Mouse (Mus musculus) lung, postnatal 0 days (tissue): ENCODE measurements around the gene Prrt1. TPM values are rescaled to one million over a fixed set of nuclear protein-coding genes. Genes with fewer than 3 reads are reported as not detected.

Experiments used
- ATAC-seq: fragments of 200-750 bp; cut with Nextera tagmentation; 2 replicates; pipeline ENCODE4 v1.8.0; 2017; ENCODE audit warnings: moderate library complexity
- DNase-seq: peaks from one replicate; pipeline ENCODE4 v3.0.0-alpha.2; 2016; ENCODE audit warnings: low spot score
- H3K27ac ChIP-seq: fragments of 300-500 bp; sonication (generic); 2 replicates; pipeline ENCODE4 v1.5.1; 2014; ENCODE audit warnings: antibody characterized with exemption, mild to moderate bottlenecking, low read length, mixed read lengths
- H3K27me3 ChIP-seq: fragments of 300-500 bp; sonication (generic); replicated peaks from 2 replicates; pipeline ENCODE4 v1.6.1; 2014; ENCODE audit warnings: low read length, mixed read lengths; ENCODE audit not compliant: insufficient read depth
- H3K36me3 ChIP-seq: fragments of 300-500 bp; sonication (generic); 2 replicates; pipeline ENCODE4 v1.6.1; 2014; ENCODE audit warnings: low read length, mixed read lengths; ENCODE audit not compliant: insufficient read depth
- H3K4me1 ChIP-seq: fragments of 300-500 bp; sonication (generic); 2 replicates; pipeline ENCODE4 v1.6.1; 2014; ENCODE audit warnings: antibody characterized with exemption, low read depth, low read length, mixed read lengths; ENCODE audit not compliant: insufficient read depth
- H3K4me2 ChIP-seq: fragments of 300-500 bp; sonication (generic); replicated peaks from 2 replicates; pipeline ENCODE4 v1.6.1; 2014; ENCODE audit warnings: low read depth, mild to moderate bottlenecking, low read length, moderate library complexity, mixed read lengths
- H3K4me3 ChIP-seq: fragments of 300-500 bp; sonication (generic); 2 replicates; pipeline ENCODE4 v1.5.1; 2014; ENCODE audit warnings: low read depth, low read length
- H3K9ac ChIP-seq: fragments of 300-500 bp; sonication (generic); replicated peaks from 2 replicates; pipeline ENCODE4 v1.6.1; 2014; ENCODE audit warnings: low read depth, mild to moderate bottlenecking
- H3K9me3 ChIP-seq: fragments of 300-500 bp; sonication (generic); 2 replicates; pipeline ENCODE4 v1.6.1; 2016; ENCODE audit warnings: low read length, mixed read lengths
- CTCF ChIP-seq: IDR thresholded peaks from 2 replicates; pipeline ENCODE4 v1.5.1; 2016; ENCODE audit warnings: antibody characterized with exemption, mild to moderate bottlenecking
- EP300 ChIP-seq: IDR thresholded peaks from 2 replicates; pipeline ENCODE4 v1.6.1; 2016; ENCODE audit warnings: antibody characterized with exemption, mild to moderate bottlenecking, control low read depth
- WGBS: fragments of 180-500 bp; shearing (Covaris S2); extraction: QIAGEN DNeasy Blood & Tissue Kit; methylation state at CpG from one replicate; pipeline ENCODE4 v1.1.7; 2014; 5-methylcytosine and 5-hydroxymethylcytosine counted together
- polyA plus RNA-seq: library from polyadenylated mRNA; unstranded; fragments of >200 nt; fragmentation: Nextera tagmentation; extraction: Ambion mirVana; gene quantifications from 2 replicates; pipeline ENCODE4 v1.2.1, GENCODE M21; 2015

The Prrt1 gene
- polyA plus RNA-seq, 1 experiment from 2014 or later = 0.29 TPM

DNA sequence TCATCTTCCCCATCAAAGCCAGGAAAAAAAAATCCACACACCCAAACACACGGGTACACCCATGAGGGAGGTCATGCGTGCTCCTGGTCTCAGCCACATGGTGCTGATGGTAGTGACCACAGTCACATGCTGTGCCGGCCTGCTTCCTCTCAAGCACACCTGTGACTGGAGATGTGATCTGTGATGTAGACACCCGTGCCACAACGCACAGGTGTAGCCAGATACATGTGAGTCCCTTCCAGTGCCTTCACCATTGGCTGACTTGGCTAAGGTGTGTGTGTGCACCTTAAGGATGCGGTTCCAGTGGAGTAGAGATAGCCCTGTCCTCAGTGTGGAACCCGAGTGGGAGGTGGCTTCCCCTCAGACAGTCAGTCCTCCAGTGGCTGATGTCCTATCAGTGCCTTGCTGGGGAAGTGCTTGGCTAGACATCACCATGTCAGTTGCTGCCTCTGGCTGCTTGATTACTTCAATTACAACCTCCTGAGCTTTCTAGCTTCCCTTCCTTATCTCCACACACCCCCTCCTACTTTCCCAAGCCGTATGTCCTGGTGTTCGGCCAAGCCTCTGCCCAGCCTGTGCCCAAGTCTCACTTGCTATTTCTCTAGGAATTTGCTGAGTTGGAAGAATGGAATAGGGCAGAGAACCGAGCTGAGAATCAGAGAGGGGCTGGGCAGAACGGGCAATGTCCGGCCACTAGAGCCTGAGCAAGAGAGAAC, 30.0 kb downstream of the Prrt1 start:
- no peak overlapping the region for H3K4me3 ChIP-seq
- no peak for TF ChIP-seq CTCF
- TF ChIP-seq EP300 = no peak
- H3K4me1 ChIP-seq = peaks cover 17% of the 10 kb centered on the region
- no peaks in the 10 kb centered on the region for H3K9me3 ChIP-seq
- WGBS = 53% methylated on average over 12 of the region's 12 CpGs
- no peaks in the 10 kb centered on the region for H3K36me3 ChIP-seq
- no peak for DNase-seq
- H3K27ac ChIP-seq = no peak overlapping the region
- H3K27me3 ChIP-seq = peaks cover 7% of the 10 kb centered on the region; the same call in 1 of the 2 replicates
- no peak overlapping the region for H3K4me2 ChIP-seq
- H3K9ac ChIP-seq = no peak overlapping the region
- ATAC-seq = no peak

DNA sequence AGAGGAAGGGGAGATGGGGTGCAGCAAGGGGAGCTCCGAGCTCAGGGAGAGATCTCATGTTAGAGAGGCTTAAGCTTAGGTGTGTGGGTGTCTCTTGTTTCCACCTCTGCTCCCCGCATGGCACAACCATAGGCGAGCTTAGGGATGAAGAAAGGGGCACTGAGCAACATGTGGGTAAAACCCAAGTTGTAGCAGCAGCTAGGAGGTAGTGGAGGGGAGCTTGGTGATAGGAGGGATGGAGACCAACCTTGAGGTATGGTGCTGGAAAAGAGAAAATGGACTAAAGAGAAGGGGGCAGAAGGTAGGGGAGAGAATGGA, 30.5 kb downstream of the Prrt1 start:
- ATAC-seq (no peak), DNase-seq (no peak)
- Histone ChIP-seq H3K4me2 (no peak overlapping the region), H3K36me3 (no peaks in the 10 kb centered on the region), H3K4me3 (no peak overlapping the region), H3K27me3 (peaks cover 7% of the 10 kb centered on the region), H3K27ac (no peak overlapping the region), H3K4me1 (peaks cover 17% of the 10 kb centered on the region), H3K9ac (no peak overlapping the region), H3K9me3 (no peaks in the 10 kb centered on the region)
- TF ChIP-seq EP300 = no peak
- no peak for TF ChIP-seq CTCF
- WGBS = 68% methylated on average over 3 of the region's 3 CpGs

- 22% methylated on average over 10 of the region's 11 CpGs for WGBS
- H3K9ac ChIP-seq = no peak overlapping the region
- DNase-seq (no peak), ATAC-seq (no peak)
- peaks cover 7% of the 10 kb centered on the region for H3K27me3 ChIP-seq
- H3K9me3 ChIP-seq = no peaks in the 10 kb centered on the region
- H3K4me2 ChIP-seq = no peak overlapping the region; the same call in 1 of the 2 replicates
- no peaks in the 10 kb centered on the region for H3K36me3 ChIP-seq
- no peak overlapping the region; the same call in 1 of the 2 replicates for H3K27ac ChIP-seq
- H3K4me1 ChIP-seq = peaks cover 13% of the 10 kb centered on the region
- peak overlapping the region; percentile 8; the same call in 1 of the 2 replicates for H3K4me3 ChIP-seq
- TF ChIP-seq EP300 (no peak), CTCF (no peak)
Measured at GRCm38 (mm10) chr17:34660259-34660820, 31.0 kb downstream of the Prrt1 start.

DNA sequence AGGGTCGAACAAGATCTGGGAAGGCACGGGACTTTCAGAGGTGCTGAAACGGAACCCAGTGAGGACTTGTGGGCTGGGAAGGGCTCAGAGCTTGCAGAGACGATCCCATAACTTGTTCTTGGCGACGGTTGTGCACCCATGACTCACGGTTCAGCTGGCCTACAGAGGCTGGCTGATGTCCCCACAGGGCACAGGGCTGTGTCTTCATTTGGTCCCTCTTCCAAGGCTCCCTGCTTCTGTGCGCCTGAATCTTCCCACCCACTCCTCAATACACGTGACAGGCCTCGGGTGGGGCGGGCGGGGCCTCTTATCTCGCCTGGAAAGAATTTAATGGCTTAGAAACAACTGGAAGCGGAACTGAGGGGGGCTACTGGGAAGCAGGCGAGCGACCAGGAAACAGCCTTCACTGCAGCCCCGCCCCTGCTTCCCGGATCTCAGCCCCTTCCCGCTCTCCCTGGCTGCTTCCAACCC, 31.8 kb downstream of the Prrt1 start:
- Histone ChIP-seq H3K27me3 (peaks cover 7% of the 10 kb centered on the region), H3K9me3 (no peaks in the 10 kb centered on the region), H3K36me3 (no peaks in the 10 kb centered on the region), H3K27ac (peak overlapping the region; percentile 57; the same call in 1 of the 2 replicates), H3K4me2 (peak overlapping the region; percentile 48), H3K9ac (no peak overlapping the region), H3K4me1 (peaks cover 12% of the 10 kb centered on the region), H3K4me3 (peak overlapping the region; percentile 14; the same call in 1 of the 2 replicates)
- peak; percentile 83 for ATAC-seq
- TF ChIP-seq CTCF = no peak
- peak; percentile 79 for TF ChIP-seq EP300
- DNase-seq = peak; percentile 81
- WGBS = 3% methylated on average over 18 of the region's 19 CpGs

DNA sequence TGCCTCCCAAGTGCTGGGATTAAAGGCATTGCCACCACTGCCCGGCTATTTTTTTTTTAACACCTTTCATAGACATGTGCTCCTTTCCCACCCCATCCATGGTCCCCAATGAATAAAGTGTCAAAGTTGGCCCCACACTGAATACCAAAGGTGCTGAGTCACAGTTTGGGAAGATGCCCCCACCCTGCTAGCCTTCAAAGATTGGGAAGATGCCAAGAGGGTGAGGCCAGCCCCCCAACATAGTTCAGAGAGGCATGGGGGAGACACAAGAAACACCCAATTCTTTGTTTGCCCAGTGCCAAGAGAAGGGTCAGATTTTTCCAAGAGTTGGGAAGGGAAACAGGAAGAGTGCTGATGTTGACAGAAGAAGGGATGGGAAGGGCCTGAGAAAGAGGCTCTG, 33.1 kb downstream of the Prrt1 start:
- 90% methylated on average over 1 of the region's 1 CpGs for WGBS

GRCm38 (mm10) chr17:34662978-34663377, 33.6 kb downstream of the Prrt1 start:
- WGBS = 83% methylated on average over 8 of the region's 8 CpGs
- TF ChIP-seq CTCF = no peak
- TF ChIP-seq EP300 = no peak
- H3K27me3 ChIP-seq = peaks cover 7% of the 10 kb centered on the region

More for the DNA sequence above, 33.1 kb downstream of the Prrt1 start:
- H3K9me3 ChIP-seq = no peaks in the 10 kb centered on the region
- TF ChIP-seq EP300 = no peak
- TF ChIP-seq CTCF = no peak
- H3K27ac ChIP-seq = no peak overlapping the region
- H3K4me1 ChIP-seq = peaks cover 12% of the 10 kb centered on the region; the same call in 1 of the 2 replicates
- H3K27me3 ChIP-seq = peaks cover 7% of the 10 kb centered on the region
- H3K4me2 ChIP-seq = no peak overlapping the region
- no peak for ATAC-seq
- DNase-seq = no peak
- H3K9ac ChIP-seq = no peak overlapping the region
- no peaks in the 10 kb centered on the region for H3K36me3 ChIP-seq
- H3K4me3 ChIP-seq = no peak overlapping the region

More at GRCm38 (mm10) chr17:34662978-34663377, 33.6 kb downstream of the Prrt1 start:
- Histone ChIP-seq H3K4me1 (peaks cover 12% of the 10 kb centered on the region; the same call in 1 of the 2 replicates), H3K27ac (no peak overlapping the region), H3K4me2 (no peak overlapping the region), H3K9ac (no peak overlapping the region), H3K9me3 (no peaks in the 10 kb centered on the region), H3K36me3 (no peaks in the 10 kb centered on the region), H3K4me3 (no peak overlapping the region)
- DNase-seq (no peak), ATAC-seq (no peak)
